Mouse (Mus musculus) neural tube, embryonic 13.5 days (tissue): ENCODE measurements around the gene Rbfox3. TPM values are rescaled to one million over a fixed set of nuclear protein-coding genes. Genes with fewer than 3 reads are reported as not detected.

Experiments
- ATAC-seq: fragments of 200-750 bp; cut with Nextera tagmentation; 2 replicates; pipeline ENCODE4 v1.8.0; 2017; ENCODE audit warnings: low read depth, mild to moderate bottlenecking, moderate TSS enrichment, moderate library complexity
- H3K27ac ChIP-seq: fragments of 300-500 bp; sonication (generic); replicated peaks from 2 replicates; pipeline ENCODE4 v1.5.1; 2015; ENCODE audit warnings: moderate library complexity, mild to moderate bottlenecking, inconsistent platforms
- H3K27me3 ChIP-seq: fragments of 300-500 bp; sonication (generic); 2 replicates; pipeline ENCODE4 v1.6.1; 2015; ENCODE audit warnings: mild to moderate bottlenecking, inconsistent platforms
- H3K36me3 ChIP-seq: fragments of 300-500 bp; sonication (generic); 2 replicates; pipeline ENCODE4 v1.6.1; 2015; ENCODE audit warnings: mild to moderate bottlenecking, inconsistent platforms
- H3K4me1 ChIP-seq: fragments of 300-500 bp; sonication (generic); replicated peaks from 2 replicates; pipeline ENCODE4 v1.6.1; 2015; ENCODE audit warnings: inconsistent platforms
- H3K4me2 ChIP-seq: fragments of 300-500 bp; sonication (generic); 2 replicates; pipeline ENCODE4 v1.6.1; 2015; ENCODE audit warnings: inconsistent platforms, mild to moderate bottlenecking, moderate library complexity
- H3K4me3 ChIP-seq: fragments of 300-500 bp; sonication (generic); 2 replicates; pipeline ENCODE4 v1.5.1; 2015; ENCODE audit warnings: mild to moderate bottlenecking, inconsistent platforms
- H3K9ac ChIP-seq: fragments of 300-500 bp; sonication (generic); 2 replicates; pipeline ENCODE4 v1.6.1; 2015; ENCODE audit warnings: moderate library complexity, mild to moderate bottlenecking, inconsistent platforms
- H3K9me3 ChIP-seq: fragments of 300-500 bp; sonication (generic); 2 replicates; pipeline ENCODE4 v1.6.1; 2016; ENCODE audit warnings: inconsistent platforms
- WGBS: fragments of 180-500 bp; shearing (Covaris S2); methylation state at CpG from one replicate; pipeline ENCODE4 v1.1.7; 2015; 5-methylcytosine and 5-hydroxymethylcytosine counted together
- polyA plus RNA-seq: library from polyadenylated mRNA; unstranded; fragments of >200 nt; fragmentation: Nextera tagmentation; extraction: Ambion mirVana; gene quantifications from 2 replicates; pipeline ENCODE4 v1.2.1, GENCODE M21; 2015

Rbfox3 gene
- polyA plus RNA-seq, 1 experiment from 2014 or later: 71.2 TPM

DNA sequence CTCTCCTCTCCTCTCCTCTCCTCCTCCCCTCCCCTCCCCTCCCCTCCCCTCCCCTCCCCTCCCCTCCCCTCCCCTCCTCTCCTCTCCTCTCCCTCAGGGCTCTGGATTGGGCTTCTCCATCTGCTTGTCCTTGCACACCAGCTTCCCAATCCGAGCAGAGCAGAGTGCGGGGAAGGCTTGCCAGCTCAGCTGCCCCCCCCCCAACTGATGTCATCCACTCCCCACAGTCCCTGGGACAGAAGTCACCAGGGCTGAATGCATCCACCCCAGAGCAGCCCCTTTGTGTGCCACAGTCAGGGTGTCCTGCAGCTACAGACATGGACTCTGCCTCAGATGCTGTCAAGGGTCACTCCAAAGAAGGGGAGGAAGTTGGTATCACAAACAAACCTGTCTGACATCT lies 4.5 kb upstream of the Rbfox3 start:
- peaks cover under 1% of the 10 kb centered on the region; the same call in 1 of the 2 replicates for H3K27me3 ChIP-seq
- ATAC-seq: no peak; the same call in 1 of the 2 replicates
- H3K4me2 ChIP-seq: no peak overlapping the region
- no peaks in the 10 kb centered on the region for H3K36me3 ChIP-seq
- H3K4me1 ChIP-seq: peaks cover 47% of the 10 kb centered on the region
- H3K27ac ChIP-seq: peak overlapping the region; percentile 78
- WGBS: 12% methylated on average over 2 of the region's 2 CpGs
- no peak overlapping the region for H3K4me3 ChIP-seq
- H3K9ac ChIP-seq: no peak overlapping the region
- no peaks in the 10 kb centered on the region for H3K9me3 ChIP-seq

DNA sequence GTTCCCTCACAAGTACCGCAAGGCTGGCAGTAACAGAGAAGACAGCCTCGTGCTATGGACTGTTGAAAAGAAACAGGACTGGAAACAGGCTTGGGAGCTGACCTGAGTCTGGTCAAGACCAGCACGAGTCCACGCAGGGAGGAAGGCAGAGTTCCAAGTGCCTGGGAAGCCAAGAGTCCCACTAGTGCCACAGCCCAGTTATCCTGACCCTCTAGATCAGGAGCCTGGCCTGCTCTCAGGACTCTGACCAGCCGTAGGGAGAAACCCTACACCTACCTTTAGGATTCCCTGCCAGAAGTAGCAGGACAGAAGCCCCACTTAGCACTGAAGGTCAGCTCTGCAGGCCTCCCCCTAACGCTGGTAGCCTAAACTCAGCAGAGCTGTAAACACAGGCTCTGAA lies 1.3 kb upstream of the Rbfox3 start:
- peaks cover 42% of the 10 kb centered on the region for H3K4me1 ChIP-seq
- H3K27me3 ChIP-seq: peaks cover 18% of the 10 kb centered on the region; the same call in 1 of the 2 replicates
- no peaks in the 10 kb centered on the region for H3K9me3 ChIP-seq
- no peak for ATAC-seq
- no peak overlapping the region for H3K4me2 ChIP-seq
- no peak overlapping the region for H3K9ac ChIP-seq
- H3K36me3 ChIP-seq: no peaks in the 10 kb centered on the region
- WGBS: 67% methylated on average over 6 of the region's 6 CpGs
- no peak overlapping the region for H3K4me3 ChIP-seq
- no peak overlapping the region for H3K27ac ChIP-seq

DNA sequence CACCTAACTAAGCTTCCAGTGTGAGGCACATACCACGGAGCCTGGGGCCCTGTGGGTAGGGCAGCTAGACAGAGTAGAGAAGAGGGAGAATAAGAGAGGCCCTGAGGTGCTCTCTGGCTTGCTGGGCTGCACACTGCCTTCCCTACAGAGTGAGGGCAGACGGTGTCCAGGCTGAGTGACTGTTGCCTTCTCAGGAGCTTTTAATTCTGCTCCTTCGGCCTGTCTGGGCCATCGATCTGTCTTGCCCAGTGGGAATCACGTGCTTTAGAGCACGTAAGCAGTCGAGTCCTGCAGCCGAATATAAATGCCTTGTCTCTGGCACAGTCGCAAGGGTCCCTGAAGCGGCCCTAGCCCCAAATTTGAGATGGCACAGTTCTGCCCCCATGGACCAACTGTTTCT lies 641 bp downstream of the Rbfox3 start:
- Histone ChIP-seq H3K9ac (no peak overlapping the region), H3K4me2 (peak overlapping the region; percentile 89)
- WGBS: 40% methylated on average over 10 of the region's 10 CpGs

DNA sequence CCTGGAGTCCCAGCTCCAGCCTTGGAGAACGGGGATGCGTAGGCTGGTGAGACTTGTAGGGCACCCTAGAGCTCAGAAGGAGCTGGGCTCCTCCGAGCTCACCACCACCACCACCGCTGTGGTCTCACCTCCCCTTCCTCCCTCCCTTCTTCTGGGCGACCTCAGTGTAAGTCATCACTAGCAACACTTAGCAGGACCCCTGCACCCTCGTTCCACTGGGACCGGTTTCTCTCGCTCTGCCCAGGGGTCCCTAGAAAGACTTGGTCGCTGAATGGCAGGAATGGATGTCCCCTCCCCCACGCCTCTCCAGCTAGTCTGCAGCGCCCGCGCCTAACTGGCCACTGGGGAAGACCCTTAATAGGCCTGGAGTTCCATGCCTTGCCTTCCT lies 1.6 kb downstream of the Rbfox3 start:
- 1% methylated on average over 13 of the region's 13 CpGs for WGBS
- peak overlapping the region; percentile 89 for H3K4me2 ChIP-seq
- no peaks in the 10 kb centered on the region for H3K36me3 ChIP-seq
- peak; percentile 22 for ATAC-seq
- no peaks in the 10 kb centered on the region for H3K9me3 ChIP-seq
- H3K4me3 ChIP-seq: peak overlapping the region; percentile 87
- H3K4me1 ChIP-seq: peaks cover 49% of the 10 kb centered on the region
- H3K27me3 ChIP-seq: peaks cover 33% of the 10 kb centered on the region
- peak overlapping the region; percentile 99 for H3K27ac ChIP-seq
- peak overlapping the region; percentile 98 for H3K9ac ChIP-seq

More for the DNA sequence above, 641 bp downstream of the Rbfox3 start:
- Histone ChIP-seq H3K36me3 (no peaks in the 10 kb centered on the region), H3K27ac (peak overlapping the region; percentile 99), H3K9me3 (no peaks in the 10 kb centered on the region), H3K4me1 (peaks cover 40% of the 10 kb centered on the region), H3K4me3 (no peak overlapping the region), H3K27me3 (peaks cover 33% of the 10 kb centered on the region)
- ATAC-seq: no peak

DNA sequence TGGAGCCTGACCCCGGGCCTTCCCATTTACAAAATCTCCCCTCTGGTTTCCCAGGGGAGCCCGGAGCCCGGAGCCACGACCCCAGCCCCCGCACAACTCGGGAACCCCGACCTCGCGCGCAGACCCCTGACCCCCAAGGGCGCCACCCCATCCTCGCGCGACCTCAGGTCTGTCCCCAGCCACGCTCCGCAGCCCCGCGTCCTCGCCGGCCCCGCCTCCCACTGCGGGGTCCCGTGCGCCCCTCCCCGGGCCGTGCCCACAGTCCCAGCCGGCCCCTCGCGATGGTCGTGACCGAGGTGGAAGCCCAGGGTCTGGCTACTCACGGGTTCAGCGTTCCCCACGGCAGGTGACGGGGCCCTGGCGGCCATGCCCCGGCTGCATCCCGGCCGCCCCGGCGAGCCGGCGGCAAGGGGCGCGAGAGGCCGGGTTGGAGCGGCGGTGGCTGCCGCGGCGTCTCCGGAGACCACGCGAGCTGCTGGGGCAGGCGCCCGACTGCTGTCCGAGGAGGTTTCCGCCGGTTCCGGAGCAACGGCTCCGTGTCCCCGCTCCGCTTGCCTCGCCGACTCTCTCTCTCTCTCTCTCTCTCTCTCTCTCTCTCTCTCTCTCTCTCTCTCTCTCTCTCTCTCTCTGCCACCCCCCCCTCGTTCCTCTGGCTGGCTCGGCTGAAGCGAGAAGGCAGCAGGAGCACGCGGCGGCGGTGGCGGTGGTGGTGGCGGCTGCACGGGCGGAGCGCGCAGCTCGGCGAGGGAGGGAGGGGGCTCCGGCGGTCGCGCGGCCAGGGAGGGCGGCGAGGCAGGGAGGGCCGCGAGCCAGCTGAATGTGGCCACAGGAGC lies 2.2 kb downstream of the Rbfox3 start:
- under 1% methylated on average over 73 of the region's 90 CpGs for whole genome bisulfite sequencing
- H3K4me3 ChIP-seq: peak overlapping the region; percentile 87
- H3K4me2 ChIP-seq: peak overlapping the region; percentile 89
- H3K9me3 ChIP-seq: no peaks in the 10 kb centered on the region
- ATAC-seq: peak; percentile 63
- no peaks in the 10 kb centered on the region for H3K36me3 ChIP-seq
- peaks cover 33% of the 10 kb centered on the region for H3K27me3 ChIP-seq
- peak overlapping the region; percentile 99 for H3K27ac ChIP-seq
- H3K9ac ChIP-seq: peak overlapping the region; percentile 98
- H3K4me1 ChIP-seq: peaks cover 54% of the 10 kb centered on the region

DNA sequence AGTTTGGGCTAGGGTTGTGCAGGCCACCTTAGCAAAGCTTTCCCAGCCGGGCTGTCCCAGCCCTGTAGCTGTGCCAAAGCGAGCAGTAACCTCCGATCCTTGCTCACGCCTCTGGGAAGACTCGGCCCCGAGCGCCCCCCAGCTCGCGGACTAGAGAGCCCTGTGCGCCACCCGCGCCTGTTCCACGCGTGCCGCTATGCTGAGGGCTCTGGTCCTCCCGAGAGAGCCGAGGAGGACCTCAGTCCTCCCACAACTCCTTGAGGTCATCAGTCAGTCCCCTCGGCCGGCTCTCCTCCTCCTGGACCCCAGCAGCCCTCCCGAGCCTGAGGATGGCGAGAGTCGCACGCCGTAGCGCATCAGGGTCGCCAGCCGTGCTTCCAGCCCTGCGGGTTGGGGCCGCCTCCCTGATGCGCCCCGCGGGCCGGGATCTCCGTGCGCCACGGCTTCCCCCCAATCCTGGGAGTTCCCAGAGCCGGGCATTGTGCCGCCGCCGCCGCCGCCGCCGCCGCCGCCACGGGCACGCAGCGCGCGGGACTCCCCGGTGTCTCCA lies 2.9 kb downstream of the Rbfox3 start:
- H3K9ac ChIP-seq: peak overlapping the region; percentile 98
- WGBS: under 1% methylated on average over 46 of the region's 52 CpGs
- H3K9me3 ChIP-seq: no peaks in the 10 kb centered on the region
- H3K27ac ChIP-seq: peak overlapping the region; percentile 99
- H3K4me3 ChIP-seq: peak overlapping the region; percentile 87
- peaks cover 60% of the 10 kb centered on the region for H3K4me1 ChIP-seq
- H3K4me2 ChIP-seq: peak overlapping the region; percentile 89
- peak; percentile 28; the same call in 1 of the 2 replicates for ATAC-seq
- peaks cover 33% of the 10 kb centered on the region for H3K27me3 ChIP-seq
- H3K36me3 ChIP-seq: no peaks in the 10 kb centered on the region

DNA sequence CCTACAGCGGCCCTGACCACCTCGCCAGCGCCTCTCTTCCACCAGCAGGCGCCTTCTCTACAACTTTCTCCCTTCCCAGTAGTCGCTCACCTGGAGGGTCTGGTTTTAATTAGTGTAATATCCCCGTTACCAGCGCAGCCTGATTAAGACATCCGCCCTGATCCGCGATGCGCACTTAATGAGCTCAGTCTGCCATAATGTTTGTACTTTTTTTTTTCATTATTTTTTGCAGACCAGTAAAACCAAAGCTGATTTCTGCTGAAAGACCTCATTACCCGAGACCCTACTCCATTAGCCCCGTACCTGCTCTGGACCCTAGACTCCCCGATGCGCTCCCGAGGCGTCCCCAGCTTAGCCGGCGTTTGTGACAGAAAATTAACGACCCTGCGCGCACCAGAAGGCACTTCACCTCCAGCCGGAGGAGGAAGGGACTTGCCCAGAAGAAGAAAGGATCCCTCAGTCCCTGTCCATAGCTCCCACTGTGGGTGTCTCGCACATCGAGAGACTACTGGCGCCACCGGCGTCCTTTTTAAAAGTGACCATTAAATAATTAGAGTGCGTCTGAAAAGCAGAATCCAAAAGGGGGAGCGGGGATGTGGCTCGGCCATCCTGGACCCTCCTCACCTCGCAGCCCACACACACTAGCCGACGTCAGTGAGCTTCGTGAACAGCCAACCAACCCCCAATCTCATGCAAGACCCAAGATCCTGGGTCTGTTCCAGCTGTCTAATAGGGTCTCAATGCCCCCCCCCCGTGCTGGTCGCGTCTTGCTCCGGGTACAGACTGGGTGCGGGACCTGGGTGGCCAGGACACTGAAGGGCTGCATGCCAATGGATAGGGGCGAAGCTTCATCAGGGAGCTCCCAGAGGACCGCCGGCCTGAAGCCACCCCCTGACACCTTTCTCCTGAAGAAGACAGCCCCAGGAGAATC lies 3.7 kb downstream of the Rbfox3 start:
- WGBS: 2% methylated on average over 43 of the region's 43 CpGs
- Histone ChIP-seq H3K27me3 (peaks cover 33% of the 10 kb centered on the region), H3K4me3 (peak overlapping the region; percentile 87), H3K36me3 (no peaks in the 10 kb centered on the region), H3K27ac (peak overlapping the region; percentile 99), H3K4me1 (peaks cover 62% of the 10 kb centered on the region), H3K9ac (peak overlapping the region; percentile 98), H3K4me2 (peak overlapping the region; percentile 89), H3K9me3 (no peaks in the 10 kb centered on the region)
- no peak for ATAC-seq

DNA sequence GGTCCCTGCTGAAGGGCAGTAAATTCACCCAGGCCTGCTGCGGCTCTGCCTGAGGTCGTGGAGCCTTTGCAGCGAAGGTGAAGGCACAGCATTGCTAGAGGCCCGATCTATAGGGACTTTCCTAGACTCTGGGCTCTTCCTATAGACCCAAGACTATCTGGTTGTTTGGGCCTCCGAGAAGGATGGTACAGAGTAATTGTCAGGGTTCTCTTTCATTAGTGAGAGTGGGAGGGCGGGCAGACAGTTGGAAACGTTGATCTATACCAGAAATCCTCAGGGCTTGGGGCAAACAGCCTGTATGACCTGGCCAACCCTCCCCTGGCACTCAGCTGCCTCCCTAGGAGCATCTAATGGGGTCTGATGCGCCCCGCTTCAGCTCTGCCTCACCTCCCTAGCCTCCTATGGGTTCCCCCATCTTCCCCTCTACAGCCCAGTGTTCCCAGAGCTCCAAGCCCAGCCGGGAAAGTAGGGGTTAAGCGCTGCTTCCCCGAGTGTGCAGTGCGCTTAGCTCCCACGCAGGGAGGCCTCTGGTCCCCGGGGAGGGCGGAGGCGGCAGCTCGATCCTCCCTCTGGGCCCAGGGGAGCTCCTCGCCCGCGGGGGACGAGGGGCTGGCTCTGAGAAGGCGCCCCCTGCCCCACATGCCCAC lies 4.5 kb downstream of the Rbfox3 start:
- peak overlapping the region; percentile 99 for H3K27ac ChIP-seq
- no peak for ATAC-seq
- H3K9me3 ChIP-seq: no peaks in the 10 kb centered on the region
- H3K4me2 ChIP-seq: peak overlapping the region; percentile 89
- peaks cover 62% of the 10 kb centered on the region for H3K4me1 ChIP-seq
- 6% methylated on average over 23 of the region's 23 CpGs for WGBS
- peak overlapping the region; percentile 98 for H3K9ac ChIP-seq
- peak overlapping the region; percentile 87 for H3K4me3 ChIP-seq
- H3K36me3 ChIP-seq: no peaks in the 10 kb centered on the region
- peaks cover 33% of the 10 kb centered on the region for H3K27me3 ChIP-seq

DNA sequence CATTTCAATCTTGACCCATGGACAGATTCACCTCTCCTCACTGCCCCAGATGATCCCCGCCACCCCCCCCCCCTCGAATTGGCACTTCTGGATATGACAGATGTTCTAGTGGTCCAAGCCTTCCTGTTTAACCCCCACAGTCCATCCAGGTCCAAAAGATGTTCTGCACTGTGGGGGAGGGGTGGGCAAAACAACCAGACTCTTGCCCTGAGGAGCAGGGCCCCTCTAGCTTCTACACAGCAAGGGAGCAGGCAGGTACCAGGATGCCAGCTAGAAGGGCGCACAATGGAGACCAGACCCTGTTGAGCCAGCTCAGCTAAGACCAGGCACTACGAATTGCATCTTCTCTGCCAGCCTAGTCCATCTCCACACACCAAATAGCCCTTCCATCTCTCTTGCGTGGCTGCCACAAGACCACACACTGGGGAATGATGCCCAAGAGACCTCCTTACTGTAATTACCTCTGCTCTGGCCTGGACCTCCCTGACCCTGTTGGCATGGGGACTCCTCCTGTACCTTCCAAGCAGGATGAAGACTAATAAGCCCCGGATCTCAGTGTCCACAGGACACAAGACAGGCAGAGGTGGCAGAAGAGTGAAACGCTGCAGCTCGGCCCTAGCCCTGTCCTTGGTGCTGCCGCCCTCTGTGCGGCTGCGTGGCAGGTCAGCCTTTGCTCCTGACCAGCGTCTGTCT lies 5.1 kb downstream of the Rbfox3 start:
- ATAC-seq: no peak
- peaks cover 33% of the 10 kb centered on the region for H3K27me3 ChIP-seq
- 27% methylated on average over 12 of the region's 12 CpGs for WGBS
- H3K36me3 ChIP-seq: no peaks in the 10 kb centered on the region
- peak overlapping the region; percentile 98 for H3K9ac ChIP-seq
- H3K4me3 ChIP-seq: peak overlapping the region; percentile 87
- peaks cover 66% of the 10 kb centered on the region for H3K4me1 ChIP-seq
- H3K9me3 ChIP-seq: no peaks in the 10 kb centered on the region
- peak overlapping the region; percentile 99 for H3K27ac ChIP-seq
- peak overlapping the region; percentile 89 for H3K4me2 ChIP-seq

DNA sequence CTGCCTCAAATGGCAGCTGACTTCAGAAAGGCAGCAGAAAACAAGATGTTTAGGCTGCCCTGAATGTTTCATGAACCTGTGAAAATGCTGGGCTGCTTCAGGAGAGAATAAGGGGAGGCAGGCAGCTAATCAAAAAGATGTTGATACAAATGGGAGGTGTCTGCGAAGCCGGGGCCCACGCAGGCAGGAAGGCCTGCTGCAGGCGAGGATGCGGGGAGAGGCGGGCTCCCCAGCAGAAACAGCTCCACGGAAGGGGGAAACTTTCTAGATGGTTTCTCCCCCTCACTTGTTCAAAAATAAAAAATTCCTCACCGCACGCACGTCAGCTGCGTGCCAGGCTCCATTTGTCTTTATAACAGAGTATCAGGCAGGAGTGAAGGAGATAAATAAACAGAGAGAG lies 5.7 kb downstream of the Rbfox3 start:
- Histone ChIP-seq H3K4me3 (peak overlapping the region; percentile 87), H3K36me3 (no peaks in the 10 kb centered on the region), H3K4me2 (peak overlapping the region; percentile 89), H3K9me3 (no peaks in the 10 kb centered on the region), H3K27ac (peak overlapping the region; percentile 99), H3K27me3 (peaks cover 30% of the 10 kb centered on the region), H3K9ac (peak overlapping the region; percentile 98), H3K4me1 (peaks cover 66% of the 10 kb centered on the region)
- ATAC-seq: no peak
- WGBS: 34% methylated on average over 11 of the region's 11 CpGs

DNA sequence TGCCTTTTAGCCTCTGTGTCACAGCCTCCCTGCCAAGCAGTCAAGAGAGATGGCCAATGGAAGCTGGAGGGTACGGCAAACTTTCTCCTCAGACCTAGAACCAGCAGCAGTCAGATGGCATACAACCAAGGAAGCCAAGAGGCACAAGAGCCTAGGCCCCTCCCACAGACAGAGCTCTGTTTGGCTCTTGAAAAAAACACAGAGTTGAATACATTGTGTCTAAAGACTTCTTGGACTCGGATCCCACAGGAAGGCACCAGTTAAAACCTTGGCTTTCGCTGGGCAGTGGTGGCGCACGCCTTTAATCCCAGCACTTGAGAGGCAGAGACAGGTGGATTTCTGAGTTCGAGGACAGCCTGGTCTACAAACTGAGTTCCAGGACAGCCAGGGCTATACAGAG lies 7.1 kb downstream of the Rbfox3 start:
- H3K4me3 ChIP-seq: no peak overlapping the region
- H3K36me3 ChIP-seq: no peaks in the 10 kb centered on the region
- ATAC-seq: no peak
- WGBS: 94% methylated on average over 6 of the region's 6 CpGs
- no peaks in the 10 kb centered on the region for H3K9me3 ChIP-seq
- H3K27ac ChIP-seq: no peak overlapping the region
- H3K27me3 ChIP-seq: peaks cover 29% of the 10 kb centered on the region
- peaks cover 69% of the 10 kb centered on the region for H3K4me1 ChIP-seq
- H3K9ac ChIP-seq: no peak overlapping the region
- H3K4me2 ChIP-seq: no peak overlapping the region
